Mouse (Mus musculus) MEL-GATA-1-ER (cell line): ENCODE data around the gene Tmem136.
A peak's percentile ranks its signal among the peaks of the same experiment; 100 is the strongest.
"Not testable (repeated sequence)": the region's sequence is repeated elsewhere in the genome, so short reads cannot be mapped to it uniquely, and the experiment has no call there.

ENCODE experiments used
- DNase-seq: peaks from one replicate; pipeline ENCODE4 v3.0.0-alpha.2; 2012; ENCODE audit warnings: low read depth; ENCODE audit errors: extremely low read depth

Gene Tmem136

DNA sequence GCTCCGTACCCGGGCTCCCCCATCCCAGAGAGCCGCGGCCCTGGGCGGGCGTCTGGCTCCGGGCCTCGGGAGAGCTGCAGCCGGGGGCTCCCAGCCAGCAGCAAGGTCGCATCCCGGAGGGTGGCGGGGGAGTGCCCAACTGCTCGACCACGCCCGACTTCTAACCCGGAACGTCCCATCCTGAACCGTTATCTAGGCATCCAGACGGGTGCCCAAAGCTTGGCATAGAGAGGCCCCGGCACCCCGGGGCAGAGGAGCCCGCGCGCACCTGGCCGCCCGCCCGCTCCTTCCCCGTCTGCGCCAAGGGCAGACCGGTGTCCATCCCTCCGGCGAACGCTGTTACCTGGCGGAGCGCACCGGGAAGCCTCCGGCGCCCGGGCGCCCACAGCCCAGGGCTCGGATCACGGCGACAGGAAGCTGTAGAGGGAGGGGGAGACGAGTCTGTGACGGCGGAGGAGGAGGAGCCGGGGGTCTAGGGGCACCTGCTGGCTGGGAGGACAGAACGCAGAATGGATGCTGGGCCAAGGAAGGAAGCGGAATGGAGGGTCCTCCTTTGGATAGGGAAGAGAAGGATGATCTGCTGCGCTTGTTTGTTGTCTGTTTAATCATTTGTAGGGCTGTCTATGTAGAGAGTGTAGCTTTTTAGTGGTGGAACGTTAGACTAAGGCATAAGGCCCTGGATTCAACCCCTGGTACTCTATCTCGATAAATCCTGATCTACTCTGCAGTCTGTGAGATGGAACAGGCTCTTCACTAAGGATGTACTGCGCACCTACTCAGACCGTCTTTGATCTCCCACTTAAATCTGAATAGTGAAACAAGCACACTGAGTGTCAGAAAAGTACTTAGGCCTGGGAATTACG, at the start of gene Tmem136:
Gene Tmem136 (minus strand): TSS at position 437 of the 863 bp plus-strand sequence.
- no peak for DNase-seq

DNA sequence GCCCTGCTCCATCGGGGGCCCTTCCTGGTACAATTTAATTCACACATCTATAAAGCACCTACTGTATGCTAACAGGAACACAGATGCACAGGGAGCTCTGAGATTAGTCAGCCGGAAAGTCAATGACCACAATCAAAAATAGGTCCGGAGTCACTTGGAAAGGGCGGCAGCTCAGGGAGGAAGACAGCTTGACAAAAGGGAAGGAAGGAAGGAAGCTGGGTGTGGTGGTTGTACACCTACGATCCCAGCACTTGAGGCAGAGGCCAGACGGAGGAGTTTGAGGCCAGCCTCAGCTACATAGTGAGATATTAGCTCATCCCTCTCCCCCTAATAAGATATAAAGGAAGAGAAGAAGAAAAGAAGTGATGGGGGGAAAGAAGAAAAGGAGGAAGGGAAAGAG, 39.6 kb upstream of the Tmem136 start:
- no peak for DNase-seq

DNA sequence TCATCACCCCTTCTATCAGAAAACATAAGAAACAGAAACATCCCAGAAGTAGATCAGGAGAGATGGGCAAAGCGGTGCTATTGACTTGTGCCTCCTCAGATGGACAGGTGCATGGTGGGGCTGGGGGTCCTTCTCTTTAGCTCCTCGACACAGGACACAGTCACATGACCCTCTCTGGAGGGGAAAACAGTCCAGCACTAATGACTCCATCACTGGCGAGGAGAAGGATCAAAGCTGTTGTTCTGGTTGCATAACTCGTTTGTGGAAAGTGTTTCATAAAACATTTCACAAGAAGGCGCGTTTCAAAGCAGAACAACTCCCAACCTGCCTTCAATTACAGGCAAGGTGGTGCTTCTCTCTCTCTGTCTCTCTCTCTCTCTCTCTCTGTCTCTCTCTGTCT, 35.4 kb upstream of the Tmem136 start:
- no peak for DNase-seq

DNA sequence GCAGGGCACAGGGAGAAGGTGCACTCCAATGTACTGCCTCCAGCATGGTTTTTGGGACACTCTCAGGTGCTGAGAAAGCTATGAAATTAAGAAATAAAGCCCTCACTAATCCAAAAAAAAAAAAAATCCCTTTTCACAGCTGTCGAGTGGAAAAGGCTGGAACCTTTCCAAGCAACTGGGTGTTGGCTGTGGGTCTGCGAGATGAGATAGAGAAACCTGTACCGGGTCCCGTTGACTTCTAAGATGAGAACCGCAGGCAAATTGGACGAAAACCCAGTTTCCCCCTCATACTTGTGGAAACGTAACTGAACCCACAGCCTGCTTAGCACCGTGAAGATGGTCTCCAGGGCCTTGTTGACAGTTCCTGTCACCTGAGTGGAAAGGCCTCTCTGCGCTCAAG, 34.6 kb upstream of the Tmem136 start:
- DNase-seq: peak; percentile 16

DNA sequence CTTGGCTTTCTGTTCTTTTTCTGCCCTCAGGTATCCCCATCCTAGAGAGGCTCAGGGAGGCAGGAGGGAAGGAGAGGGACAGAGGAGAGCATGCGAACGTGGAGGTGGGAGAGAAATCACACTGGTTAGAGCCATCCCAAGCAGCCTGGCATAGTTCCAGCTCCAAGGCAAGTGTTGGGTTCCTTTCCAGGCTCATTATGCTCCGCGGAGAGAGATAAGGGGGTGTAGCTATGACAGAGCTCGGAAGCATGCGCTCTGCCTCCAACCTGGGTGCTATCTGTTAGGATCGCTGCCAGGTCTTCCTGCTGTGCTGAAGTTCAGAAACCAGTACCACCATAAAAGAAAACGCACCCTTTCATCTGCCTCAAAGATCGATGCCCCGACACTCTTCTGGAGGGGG, 33.7 kb upstream of the Tmem136 start:
- DNase-seq: peak; percentile 51

DNA sequence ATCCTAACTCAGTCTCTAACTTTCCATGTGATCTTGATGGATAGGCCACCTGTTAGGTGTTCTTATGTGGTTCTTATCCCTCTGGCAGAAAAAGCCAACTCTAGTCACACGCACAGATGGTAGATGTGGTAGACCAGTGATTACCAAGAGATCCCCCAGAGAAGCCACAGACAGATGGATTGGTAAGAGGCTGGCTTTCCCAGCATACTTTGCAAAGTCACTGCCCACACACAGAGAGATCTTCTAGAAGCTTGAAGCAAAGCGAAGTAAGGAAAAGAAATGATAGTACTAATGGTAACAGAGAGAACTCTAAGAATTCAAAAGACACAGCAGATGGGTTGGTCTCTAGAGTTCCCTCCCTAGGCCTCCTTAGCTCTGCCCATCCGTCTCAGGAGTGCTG, 33.1 kb upstream of the Tmem136 start:
- DNase-seq: no peak

DNA sequence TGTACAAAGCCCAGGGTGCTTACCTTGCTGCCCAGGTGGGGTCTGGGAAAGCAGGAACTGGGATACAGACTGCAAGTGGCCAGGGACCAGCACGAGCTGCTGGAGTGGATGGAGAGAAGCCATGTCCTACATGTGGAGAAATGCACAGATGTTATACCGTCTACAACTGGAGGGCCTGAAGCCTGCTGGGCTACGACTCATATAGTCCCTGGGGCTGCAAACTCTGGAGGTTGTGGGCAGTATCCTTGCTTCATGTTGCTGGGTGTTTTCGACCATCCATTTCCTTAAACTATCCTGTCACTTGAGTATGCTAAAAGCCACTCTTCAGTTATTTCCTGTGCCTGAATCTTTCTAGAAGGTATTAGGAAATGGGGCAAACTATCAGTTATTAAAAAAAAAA, 28.8 kb upstream of the Tmem136 start:
- no peak for DNase-seq

DNA sequence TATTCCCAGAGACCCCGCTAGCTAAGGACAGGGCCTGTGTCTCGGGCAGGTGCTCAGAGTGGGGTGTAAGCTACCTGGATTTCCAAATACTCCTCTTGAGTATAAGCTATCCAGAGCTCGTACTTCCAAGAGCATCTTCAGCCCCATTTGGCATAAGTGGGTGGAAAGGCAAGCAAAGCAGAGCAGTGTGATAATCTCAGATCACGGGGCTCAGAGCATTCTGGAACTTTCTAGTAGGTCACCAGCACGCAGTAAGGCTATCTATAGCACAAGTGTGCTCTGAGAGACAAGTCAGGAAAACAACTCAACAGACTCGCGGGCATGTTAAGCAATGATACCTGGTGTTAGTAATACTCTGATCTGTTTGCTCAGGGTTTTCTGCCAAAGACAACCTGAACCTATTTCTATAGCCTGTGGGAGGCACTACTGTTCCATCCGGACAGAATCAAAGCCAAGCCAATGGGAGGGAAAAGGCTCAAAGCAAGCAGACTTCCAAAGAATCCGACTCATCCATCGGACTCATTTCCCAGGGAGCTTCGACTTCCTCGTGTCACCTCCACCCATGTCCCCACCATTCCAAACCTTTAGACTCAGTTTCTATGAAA, 27.9 kb upstream of the Tmem136 start:
- DNase-seq: no peak

DNA sequence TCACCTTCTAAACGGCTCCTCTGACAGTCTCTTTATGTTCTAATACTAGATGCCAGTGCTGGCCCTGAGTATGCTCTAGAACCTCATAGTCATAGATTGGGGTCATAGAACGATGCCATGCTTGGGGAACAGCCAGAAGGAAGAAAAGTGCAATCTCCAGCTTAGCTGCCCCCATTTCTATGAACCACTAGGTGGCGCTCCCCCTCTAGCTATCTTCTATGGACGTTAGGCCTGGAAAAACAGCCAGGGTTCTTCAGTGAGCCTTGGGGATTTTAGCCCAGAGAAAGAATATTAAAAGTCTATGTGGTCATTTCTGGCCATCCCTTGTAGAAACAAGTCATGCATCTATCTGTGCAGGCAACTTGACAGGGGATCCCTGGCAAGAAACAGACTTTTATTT, 25.5 kb upstream of the Tmem136 start:
- DNase-seq: no peak

DNA sequence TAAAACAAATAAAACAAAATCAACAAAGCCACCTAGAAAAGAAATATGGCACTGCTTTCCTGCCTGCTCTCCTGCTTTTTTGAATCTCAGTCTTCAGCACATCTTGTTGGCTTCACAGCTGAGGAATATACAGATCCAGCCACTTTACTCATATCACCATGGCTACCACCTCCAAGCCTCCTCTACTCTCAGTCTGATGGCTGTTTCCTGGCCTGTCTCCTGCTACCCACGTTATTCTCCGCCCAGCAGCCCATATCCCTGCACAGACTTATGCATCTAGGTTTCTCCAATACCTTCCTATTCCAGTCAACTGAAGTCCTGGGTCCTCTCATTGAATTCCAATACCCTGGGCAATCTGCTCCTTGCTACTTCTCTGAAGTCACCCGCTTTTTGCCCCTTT, 17.2 kb upstream of the Tmem136 start:
- no peak for DNase-seq

DNA sequence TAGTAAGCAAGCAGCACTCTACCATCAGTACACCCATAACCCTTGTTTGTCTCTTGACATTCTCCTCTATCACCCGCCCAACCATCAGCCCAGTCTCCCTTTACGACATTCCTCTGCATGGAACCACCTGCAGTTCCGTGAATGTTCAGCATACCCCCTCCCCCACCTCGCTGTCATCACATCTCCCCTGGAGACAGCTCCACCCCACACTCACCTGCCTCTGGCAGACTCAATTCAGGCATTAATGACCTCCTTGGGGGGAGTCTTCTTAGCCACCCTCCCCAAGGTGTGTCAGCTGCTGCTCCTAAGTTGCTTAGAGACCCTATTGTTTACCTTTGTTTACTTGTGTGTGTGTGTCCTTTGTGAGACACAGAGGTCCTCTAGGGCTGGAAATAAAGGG, 16.0 kb upstream of the Tmem136 start:
- DNase-seq: no peak

DNA sequence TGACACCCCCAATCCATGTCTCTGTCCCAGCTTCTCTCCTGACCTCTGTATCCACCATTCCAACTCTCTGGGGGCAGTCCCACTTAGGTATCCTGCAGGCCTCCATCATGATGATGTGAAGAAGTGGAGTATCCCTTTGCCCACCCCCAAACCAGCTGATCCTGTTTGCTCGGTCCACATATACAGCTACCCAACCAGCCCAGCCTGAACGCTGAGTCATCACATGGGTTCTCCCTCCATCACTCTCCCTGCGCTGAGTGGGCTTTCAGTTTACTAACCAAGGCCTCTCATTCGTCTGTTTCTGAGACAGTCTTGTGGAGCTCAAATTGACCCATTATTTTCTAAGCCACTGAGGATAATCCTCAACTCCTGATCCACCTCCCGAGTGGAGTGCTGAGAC, 15.6 kb upstream of the Tmem136 start:
- DNase-seq: no peak

DNA sequence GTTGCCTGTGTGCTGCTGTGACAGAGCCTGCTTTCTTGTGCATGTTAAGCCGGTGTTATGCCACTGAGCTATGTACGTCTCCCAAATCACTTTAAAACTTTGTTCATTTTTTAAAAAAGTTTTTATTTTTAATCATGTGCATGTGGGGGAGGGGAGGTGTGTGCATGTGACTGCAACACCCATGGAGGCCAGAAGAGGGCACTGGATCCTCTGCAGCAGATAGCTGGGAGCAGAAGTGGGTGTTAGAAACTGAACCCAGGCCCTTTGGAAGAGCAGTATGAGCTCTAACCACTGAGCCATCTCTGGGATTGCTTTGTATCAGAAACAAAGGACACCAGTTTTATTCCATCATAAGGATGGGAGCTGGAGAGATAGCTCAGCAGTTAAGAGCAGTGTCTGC, 14.3 kb upstream of the Tmem136 start:
- no peak for DNase-seq

DNA sequence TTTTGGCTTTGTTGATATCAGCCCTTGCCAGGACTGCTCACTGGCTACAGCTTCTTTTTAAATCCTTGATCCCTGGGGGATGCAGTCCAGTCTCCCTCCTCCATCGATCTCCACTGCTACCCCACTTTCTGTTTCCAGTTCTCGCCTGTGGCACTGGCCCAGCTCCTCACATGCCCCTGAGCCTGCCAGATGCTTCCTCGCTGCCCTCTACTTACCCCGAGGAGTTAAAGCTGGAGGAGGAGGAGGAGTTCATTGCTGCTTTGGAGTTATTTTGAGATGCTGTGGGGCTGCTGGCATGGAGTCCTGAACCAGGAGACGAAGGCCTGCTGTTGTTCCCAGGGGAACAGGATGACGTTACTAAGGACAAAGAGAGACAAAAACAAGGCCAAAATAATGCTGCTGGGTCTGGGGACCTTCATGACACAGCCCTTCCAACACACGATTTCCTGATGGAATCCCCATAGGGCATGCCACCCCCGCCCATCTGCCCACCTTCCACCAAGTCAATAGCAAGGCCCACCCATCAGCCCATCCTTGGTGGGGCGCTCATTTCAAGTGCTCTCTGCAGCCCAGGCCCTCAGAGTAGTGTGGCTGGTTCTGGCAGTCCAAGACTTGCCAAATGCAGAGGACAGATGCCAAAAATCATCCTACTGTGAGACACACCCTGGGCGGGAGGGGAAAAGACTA, 10.9 kb upstream of the Tmem136 start:
- no peak for DNase-seq

DNA sequence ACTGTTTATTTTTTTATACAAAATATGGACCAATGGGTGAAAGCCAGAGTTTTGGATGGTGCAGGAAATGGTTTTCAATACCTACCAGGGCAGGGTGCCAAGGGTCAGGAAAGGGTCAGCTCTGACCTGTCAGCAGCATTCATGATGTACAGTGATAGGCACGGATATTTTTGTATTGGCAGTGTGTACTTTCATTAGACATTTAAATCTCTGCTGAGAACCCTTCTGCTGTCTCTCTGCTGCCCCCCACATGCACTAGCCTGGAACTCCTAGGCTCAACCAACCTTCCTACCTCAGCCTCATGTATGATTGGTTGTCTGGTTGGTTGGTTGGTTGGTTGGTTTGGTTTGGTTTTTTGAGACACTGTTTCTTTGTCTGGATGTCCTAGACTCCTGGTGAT, 6.0 kb upstream of the Tmem136 start:
- DNase-seq: no peak

DNA sequence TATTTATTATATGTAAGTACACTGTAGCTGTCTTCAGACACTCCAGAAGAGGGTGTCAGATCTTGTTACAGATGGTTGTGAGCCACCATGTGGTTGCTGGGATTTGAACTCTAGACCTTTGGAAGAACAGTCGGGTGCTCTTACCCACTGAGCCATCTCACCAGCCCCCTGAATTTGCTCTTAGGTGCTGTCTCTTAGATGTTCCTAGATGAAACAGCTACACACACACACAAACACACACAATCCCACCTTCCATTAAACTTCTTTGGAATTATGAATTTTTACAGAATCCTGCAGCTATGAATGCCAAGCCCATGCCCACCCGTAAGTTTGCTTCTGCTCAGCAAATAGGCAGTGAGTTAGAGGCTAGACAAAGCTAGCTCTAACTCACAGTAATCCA, 5.6 kb upstream of the Tmem136 start:
- DNase-seq: not testable (repeated sequence)

DNA sequence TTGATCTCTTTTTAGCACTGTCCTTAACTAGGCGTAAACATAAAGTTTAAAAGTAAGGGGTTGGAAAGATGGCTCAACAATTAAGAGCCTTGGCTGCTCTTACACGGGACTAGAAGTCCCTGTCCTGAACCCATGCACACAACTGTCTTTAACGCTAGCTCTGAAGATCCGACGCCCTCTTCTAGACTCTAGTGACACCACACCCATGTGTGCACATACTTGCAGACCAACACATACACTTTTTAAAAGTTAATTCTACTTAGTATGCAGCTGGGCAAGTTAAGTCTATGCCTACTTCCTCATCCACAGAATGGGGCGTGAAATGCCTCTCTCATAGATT, 597 bp upstream of the Tmem136 start:
- no peak for DNase-seq

DNA sequence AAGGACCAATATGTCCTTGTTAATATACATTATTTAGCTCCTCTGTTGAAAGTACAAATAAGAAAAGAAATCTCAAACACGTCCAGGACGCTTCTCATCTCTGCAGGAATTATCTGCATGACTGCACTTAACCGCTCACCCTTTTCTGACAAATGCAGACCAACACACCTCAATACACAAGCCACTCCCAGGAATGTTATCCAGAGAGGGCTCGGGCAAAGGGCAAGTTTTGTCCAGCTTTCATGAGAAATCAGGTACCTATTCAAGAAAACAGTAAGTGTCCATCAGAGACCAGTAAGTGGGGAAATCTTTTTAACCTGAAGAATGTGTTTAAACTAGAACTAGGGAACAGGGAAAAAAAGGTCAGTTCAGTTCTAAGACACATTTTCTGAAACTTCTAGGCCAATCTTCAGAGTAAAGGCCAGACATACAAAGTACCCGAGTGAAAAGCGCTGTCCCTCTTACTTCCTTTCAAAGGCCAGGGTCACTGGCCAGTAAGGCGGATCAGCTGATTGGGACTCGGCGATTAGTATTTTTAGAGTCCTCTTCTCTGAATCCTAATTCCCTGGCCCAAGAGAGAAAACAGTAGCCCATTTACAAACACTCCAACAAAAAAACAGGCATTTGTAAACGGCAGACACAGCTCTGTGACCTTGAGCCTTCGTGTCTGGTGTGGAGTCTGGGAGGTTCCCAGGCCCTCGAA, 788 bp downstream of the Tmem136 start:
- DNase-seq: no peak

DNA sequence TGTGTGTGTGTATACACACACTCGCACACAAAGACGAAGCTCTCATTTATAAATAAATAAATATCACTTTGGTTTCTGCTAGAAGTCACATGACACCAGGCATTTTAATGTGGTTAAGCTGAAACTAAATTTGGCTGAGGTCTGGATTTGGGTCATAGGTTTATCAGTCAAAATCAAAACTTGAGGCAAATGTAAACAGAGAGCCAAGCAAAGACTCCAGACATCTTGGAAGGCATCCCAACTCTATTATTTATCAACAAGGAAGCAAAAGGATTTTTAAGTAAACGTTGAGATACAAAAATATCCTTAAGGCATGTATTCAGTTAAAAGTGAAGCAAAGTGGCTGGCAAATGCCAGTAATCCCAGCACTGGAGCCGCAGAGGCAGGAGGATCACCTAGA, 1.5 kb downstream of the Tmem136 start:
- DNase-seq: no peak

DNA sequence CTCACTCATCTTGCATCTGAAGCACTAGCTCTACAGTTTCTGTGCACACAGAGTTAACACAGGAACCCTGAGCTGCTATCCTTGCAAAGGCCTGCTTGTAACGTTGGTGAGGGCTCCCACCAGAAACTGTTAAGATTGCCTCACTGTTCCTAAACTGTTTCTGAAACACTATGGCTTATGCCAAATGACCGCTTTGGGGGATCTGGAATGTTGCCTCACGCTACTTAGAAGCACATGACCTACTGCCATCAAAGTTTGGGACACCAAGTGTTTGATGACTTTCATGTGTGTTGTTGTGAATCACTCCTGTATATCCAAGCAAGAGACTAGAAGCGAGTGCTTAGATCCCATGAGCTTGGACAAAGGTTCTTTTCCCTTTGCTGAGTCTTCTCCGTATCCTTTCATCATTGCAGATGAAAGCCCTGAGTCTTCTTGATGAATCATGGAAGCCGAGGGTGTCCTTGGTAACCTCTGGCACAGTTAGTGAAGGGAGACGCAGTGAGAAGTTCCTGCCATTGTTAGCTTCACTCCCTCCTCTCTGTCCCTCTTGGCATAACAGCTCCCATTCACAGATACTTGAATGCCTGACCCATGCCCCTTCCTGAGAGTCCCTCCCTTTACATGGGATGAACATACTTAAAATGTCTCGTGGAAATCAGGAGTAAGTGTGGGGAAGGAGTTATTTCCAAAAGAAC, 5.9 kb downstream of the Tmem136 start:
- no peak for DNase-seq

DNA sequence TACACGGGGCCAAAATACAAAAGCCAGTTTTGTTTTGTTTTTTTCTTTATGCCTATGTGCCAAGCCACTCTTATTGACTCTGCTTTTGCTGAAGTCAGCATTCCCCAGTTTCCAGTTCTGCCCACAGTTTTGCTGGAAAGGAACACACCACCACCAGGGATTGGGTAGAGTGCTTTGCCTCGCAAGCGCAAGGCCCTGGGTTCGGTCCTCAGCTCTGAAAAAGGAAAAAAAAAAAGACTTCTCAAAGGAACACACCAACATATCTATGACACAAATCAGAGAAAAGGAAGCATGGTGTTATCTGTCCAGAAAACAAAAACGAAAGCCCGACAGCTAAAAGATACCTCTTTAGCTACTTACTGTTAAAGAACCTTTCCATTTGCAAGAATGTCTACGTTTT, 7.2 kb downstream of the Tmem136 start:
- no peak for DNase-seq
